ENCODE assay signal across 20 mouse cellular contexts in genomic region chr11:77252826-77253225, GRCm38 (mm10).
"Had no signal": no experiment of that assay in that cellular context is flagged by ENCODE, and none has a peak within 500 bp of the region (broad histone marks: within the 10 kb centered on the region; RNA-seq: fewer than 3 reads in every experiment).

No protein-coding gene starts in this region.

- H3K36me3 ChIP-seq: lung, embryonic 15.5 days; midbrain, embryonic 10.5 days; midbrain, embryonic 12.5 days; neural tube, embryonic 13.5 days; neural tube, embryonic 15.5 days had no signal

- H3K27me3 ChIP-seq: lung, embryonic 15.5 days; midbrain, embryonic 12.5 days; neural tube, embryonic 13.5 days; neural tube, embryonic 15.5 days had no signal

- H3K27ac ChIP-seq: lung, embryonic 15.5 days; midbrain, embryonic 10.5 days; midbrain, embryonic 12.5 days; neural tube, embryonic 13.5 days; neural tube, embryonic 15.5 days had no signal

- H3K9me3 ChIP-seq: lung, embryonic 15.5 days; midbrain, embryonic 10.5 days; midbrain, embryonic 12.5 days; neural tube, embryonic 13.5 days; neural tube, embryonic 15.5 days had no signal

- H3K9ac ChIP-seq: lung, embryonic 15.5 days; midbrain, embryonic 12.5 days; neural tube, embryonic 13.5 days; neural tube, embryonic 15.5 days had no signal

- H3K4me3 ChIP-seq: lung, embryonic 15.5 days; midbrain, embryonic 10.5 days; midbrain, embryonic 12.5 days; myocyte; neural tube, embryonic 13.5 days; neural tube, embryonic 15.5 days had no signal

- ATAC-seq: lung, postnatal 0 days; midbrain, embryonic 16.5 days had no signal

- H3K4me1 ChIP-seq: lung, embryonic 15.5 days; midbrain, embryonic 10.5 days; midbrain, embryonic 12.5 days; neural tube, embryonic 13.5 days; neural tube, embryonic 15.5 days had no signal

- DNase-seq: lung, adult 2 months; lung, postnatal 14 days; lung, postnatal 36 days; midbrain, embryonic 14.5 days; retina, postnatal 1 day; right cerebral cortex, adult 18-20 months; right cerebral cortex, postnatal 25 days; right cerebral cortex, postnatal 4 days; spleen, adult 18-20 months; thymus, adult 18-20 months; thymus, postnatal 14 days; thymus, postnatal 36 days had no signal

- H3K4me2 ChIP-seq: lung, embryonic 15.5 days; midbrain, embryonic 12.5 days; neural tube, embryonic 13.5 days; neural tube, embryonic 15.5 days had no signal
